Mouse (Mus musculus) gastrocnemius, postnatal 10 days (tissue): ENCODE measurements around the gene Rps3a1. TPM values are rescaled to one million over a fixed set of nuclear protein-coding genes. Genes with fewer than 3 reads are reported as not detected.

Experiments
- DNase-seq: peaks from one replicate; pipeline ENCODE4 v3.0.0; 2021; ENCODE audit warnings: mixed read lengths
- long read RNA-seq, 2 experiments: library from polyadenylated mRNA; stranded (forward); transcript quantifications; one replicate each; pipeline ENCODE4 v2.0.0; 2021
- total RNA-seq, 2 experiments: library from RNA; stranded (reverse); gene quantifications; 2 replicates each; pipeline ENCODE4 v1.2.3; 2021

The Rps3a1 gene
- total RNA-seq: 100 to 1,000 TPM; 713 to 722 TPM
- long read RNA-seq, experiment 1, transcript Rps3a1-201 (6 exons, 977 nt): major isoform, 335 of 357 reads
- long read RNA-seq, experiment 1, partial matches to known transcripts: 18 of 357 reads
- long read RNA-seq, experiment 1, other reads (novel, unspliced or antisense): 4 of 357 reads
- long read RNA-seq, experiment 2, transcript Rps3a1-201 (6 exons, 977 nt): major isoform, 276 of 287 reads
- long read RNA-seq, experiment 2, partial matches to known transcripts: 10 of 287 reads
- long read RNA-seq, experiment 2, other reads (novel, unspliced or antisense): 1 of 287 reads

DNA sequence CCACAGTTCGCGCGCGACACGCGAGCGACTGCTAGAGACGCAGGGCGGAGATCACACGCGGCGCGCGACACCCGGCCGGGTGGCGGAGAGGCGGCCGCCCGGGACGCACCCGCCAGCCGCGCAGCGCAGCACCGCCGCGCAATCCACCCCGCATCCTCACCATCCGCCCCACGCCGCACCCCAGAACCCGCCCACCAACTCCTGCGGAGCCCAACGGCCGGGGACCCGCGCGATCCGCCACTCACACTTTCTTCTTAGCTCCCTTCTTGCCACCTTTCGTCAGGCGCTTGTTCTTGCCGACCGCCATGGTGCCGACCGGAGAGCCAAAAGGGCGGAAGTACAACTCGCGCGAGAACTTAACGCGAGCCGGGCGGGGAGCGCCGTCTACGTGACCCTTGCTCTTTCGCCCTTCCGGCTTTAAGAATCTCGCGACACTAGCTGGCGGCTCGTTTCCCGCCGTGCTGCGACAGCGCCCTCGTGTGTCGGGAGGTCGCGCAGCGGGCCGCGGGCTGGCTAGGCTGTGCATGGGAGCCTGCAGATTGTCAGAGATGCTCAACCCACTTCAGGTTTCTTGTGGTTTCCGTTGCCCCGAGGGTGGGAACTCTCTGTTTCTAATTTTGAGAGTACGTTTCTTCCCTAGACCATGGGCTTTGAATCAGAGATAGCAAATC, at the start of gene Rps3a1:
Gene Rps3a1 (minus strand): TSS at position 440 of the 671 bp plus-strand sequence.
- DNase-seq: peak; percentile 99

DNA sequence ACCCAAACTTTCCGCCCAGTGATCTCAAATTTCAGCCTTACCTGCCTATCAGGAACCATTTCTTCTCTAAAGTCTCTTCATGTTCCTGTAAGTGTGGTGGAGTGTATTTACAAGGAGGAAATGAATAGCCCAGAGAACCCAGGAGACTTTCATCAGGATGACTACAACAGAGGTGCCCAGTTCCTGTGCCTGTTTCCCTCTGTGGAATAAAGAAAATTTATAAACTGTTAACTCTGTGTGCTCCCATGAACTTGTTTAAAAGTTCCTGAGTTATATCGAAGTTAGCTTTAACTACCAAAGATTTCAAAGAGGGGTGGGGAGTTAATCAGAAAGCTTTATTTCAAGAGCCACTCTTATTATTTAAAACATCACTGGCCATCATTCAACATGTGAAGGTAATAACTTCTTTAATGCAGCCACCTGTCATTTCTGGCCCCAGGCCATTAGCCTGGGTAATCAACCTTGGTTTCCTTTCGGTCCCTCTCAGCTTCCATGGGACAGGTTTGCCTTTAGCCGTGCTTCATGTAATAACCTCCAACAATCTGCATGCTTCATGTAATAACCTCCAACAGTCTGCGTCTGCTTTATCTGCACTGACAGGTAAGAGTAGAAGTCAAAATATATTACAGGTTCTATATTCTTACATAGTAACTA, 45.4 kb upstream of the Rps3a1 start:
- no peak for DNase-seq

DNA sequence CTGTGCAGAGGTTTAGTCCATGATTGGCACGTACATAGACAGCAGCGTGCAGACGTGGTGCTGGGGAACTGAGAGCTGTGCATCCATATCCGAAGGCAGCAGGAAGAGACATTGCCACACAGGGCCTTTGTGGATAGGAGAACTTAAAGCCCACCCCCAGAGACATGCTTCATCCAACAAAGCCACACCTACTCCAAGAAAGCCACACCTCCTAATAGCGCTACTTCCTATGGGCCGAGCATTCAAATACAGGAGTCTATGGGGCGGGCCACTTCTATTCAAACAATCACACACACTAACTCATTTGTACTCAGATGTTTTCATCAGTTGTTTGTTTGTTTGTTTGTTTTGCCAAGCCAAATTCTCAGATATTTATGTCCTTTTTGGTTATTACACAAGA, 42.0 kb upstream of the Rps3a1 start:
- no peak for DNase-seq

DNA sequence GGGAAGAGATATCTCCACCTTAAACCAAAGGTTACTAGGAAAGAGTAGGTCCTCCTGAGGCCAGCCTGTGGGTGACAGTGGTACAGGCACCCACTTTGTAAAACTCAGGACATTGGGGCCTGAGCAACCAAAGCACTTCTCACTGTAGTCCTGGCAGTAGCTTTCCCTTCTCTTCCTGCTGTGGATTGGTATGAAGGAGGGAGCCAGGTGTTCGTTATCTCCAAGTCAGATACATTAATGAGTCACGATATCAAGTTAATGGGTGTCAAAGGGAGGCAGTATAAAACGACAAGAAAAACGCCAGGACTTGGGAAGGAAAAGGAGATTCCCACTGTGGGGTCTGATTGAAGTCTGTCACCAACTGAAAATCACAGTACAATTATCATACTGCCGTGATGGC, 38.6 kb upstream of the Rps3a1 start:
- no peak for DNase-seq

DNA sequence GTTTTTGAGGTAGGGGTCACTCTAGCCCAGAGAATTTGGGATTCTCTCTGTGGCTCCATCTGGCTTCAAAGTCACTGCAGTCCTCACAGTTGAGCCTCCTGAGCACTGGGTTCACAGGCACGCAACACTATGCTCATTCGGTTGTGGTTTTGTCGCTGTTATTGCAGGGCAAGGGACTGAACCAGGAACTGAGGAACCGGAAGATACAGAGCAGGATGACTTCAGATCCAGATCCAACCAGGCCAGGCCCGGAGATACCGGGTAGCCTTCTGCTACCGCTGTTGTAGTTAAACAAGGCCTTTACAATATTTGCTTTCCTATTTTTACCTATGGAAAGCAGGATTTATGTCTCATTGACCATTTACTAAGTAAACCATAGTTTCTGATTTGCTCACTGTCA, 37.2 kb upstream of the Rps3a1 start:
- DNase-seq: no peak

DNA sequence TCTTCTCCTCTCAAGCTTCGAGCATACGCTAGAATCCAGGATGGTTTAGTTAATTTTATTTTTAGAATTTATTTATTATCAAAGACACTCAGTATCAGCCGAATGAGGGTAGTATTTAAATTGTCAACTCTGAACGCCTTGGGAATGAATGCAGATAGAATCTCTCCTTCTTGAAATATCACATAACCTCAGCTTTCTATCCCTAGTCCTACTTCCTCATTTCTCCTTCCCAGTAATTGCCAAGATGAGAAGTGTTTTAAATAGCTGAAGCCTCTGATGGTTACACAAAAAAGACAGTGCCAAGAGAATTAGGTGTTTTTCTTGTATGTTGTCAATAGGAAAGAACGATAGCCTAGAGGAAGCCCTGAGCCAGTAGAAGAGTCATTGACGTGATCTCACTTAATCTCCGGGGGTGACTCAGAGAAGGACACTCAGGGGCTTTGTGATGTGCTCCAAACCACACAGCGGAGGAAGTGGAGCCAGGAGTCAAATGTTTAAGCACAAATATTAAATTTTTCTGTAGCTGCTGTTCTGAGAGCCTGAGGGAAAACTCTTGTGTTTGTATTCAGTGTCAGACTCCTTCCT, 26.4 kb upstream of the Rps3a1 start:
- no peak for DNase-seq

DNA sequence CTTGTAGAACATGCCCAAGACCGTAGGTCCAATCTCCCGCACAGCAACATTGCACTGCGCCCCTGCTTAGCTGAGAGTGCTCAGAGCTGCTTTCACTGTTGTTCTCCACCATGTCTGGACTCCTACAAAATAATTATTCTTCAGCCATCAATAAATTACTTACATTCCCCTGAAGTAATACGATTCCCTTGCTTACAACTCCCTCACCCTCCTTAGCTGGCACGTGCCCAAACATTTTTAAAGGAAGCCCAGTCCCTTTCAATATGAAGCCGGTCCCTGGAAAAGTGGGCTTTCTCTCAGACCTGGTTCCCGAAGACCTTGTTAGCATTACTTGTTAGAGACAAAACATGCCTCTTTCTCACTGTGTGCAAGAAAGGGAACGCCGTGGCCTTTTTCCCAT, 7.0 kb upstream of the Rps3a1 start:
- DNase-seq: no peak

DNA sequence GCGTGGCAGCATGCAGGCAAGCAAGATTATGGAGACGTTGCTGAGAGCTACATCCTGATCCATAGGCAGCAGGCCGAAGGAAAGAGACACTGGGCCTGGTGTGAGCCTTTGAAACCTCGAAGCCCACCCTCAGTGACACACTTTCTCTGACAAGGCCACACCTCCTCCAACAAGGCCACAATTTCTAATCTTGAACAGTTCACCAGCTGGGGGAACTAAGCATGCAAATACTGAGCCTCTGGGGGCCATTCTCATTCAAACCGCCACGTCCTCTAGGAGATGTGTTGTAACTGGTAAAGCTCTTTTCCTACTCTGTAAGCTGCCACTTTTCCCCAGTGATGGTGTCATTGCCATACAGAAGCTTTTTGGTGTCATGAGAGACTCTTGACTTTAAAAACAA, 6.6 kb upstream of the Rps3a1 start:
- DNase-seq: no peak

DNA sequence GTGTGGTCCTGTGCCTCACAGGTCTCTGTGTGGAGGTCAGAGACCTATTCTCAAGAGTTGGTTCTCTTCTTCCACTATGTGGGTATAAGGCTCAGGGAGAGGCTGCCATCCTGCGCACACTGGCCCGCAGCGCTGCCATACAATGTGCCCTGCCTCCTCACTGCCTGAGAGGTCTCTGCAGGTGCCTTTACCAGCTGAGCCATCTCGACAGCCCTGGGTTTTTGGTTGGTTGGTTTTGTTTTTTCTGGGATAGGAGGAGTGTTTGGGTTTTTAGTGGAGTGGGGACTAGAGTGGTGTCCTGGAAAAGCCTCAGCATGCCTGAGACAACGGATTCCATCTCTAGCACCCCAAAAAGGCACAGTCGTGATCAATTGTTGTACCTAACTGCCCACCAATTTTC, 841 bp upstream of the Rps3a1 start:
- DNase-seq: no peak

DNA sequence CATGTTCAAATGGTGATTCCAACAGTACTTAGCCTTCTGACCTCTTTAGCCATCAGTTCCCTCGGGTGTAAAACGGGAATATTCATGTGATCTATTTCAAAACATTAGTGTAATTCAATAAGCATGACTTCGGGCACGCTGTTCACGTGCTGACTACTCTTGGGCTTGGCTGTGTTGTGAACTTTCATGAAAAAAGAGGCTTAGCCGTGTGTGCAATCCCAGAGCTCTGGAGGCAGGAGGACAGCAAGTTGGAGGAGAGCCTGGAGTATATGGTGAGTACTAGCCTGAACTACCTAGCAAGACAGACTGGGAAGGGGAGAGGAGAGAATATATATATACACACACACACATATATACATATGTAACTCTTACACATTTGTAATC, 424 bp upstream of the Rps3a1 start:
- DNase-seq: no peak

DNA sequence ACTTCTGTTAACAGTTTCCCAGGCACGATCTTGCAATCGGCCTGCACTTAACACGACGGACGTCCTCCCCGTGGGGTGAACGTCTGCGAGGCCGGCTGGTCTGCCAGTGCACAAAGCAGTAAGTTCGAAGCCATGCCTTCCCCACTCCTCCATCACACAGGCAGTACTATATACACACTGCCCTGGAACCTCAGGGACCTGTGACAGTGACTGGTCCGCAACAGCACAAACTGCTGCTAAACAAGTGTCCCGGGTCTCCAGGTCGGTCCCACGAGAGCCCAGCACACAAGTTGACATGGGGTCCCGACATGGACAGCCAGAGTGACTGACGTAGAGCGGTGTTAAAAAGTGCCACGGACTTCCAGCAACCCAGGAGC, 628 bp downstream of the Rps3a1 start:
- no peak for DNase-seq

DNA sequence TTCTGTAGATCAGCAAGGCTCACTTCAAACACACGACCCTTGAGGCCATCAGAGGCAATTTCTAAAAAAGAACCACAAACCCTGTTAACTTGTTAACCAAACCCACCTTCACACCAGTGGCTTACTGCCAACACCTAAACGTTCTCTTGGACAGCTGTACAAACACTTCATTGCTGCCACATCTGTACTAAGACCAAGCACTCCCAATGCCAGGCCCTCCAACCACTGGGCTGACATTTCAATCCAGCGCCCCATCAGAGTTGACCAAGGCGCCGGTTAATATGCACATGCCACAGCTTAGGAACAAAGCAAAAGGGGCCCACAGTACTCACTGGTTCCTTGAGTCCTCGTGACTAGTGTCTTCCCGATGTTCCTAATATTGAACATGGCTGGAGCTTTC, 1.1 kb downstream of the Rps3a1 start:
- DNase-seq: no peak

DNA sequence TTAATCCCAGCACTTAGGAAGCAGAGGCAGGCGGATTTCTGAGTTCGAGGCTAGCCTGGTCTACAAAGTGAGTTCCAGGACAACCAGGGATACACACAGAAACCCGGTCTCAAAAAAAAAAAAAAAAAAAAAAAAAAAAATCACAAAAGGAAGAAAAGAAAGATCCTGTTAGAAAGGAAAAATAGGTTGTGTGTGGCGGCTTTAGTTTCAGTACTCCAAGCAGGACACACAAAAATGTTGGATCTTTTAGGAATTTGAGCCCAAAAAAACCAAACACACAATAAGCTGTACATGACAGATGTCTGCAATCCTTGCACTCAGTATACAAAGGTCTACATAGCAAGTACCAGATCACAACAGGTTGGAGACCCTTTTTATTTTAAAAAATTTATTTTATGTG, 2.8 kb downstream of the Rps3a1 start:
- no peak for DNase-seq

DNA sequence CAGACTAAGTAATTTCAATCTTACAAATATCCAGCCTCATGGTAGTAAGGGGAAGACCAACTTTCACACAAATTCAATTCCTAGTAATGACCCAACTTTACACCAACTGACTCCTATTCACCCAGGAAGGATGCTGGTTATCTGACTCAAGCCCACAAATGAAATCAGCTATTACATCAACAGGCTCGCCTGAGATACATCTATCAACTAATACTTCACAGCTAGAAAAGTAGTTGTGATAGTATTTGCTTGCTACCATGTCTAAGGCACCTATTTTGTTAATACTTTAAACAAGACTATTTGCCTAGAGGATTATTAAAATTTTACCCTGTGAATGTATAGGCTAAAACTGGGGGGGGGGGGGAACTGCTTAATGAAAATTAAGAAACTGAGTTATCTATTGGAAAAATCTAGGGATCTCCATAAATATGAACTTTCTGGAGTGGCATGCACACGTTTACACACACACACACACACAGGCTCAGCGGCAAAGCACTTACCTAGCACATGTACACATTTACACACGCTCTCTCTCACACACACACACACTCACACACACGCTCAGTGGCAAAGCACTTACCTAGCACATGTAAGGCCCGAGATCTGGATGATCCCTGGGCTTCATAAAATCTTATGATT, 5.4 kb downstream of the Rps3a1 start:
- no peak for DNase-seq

DNA sequence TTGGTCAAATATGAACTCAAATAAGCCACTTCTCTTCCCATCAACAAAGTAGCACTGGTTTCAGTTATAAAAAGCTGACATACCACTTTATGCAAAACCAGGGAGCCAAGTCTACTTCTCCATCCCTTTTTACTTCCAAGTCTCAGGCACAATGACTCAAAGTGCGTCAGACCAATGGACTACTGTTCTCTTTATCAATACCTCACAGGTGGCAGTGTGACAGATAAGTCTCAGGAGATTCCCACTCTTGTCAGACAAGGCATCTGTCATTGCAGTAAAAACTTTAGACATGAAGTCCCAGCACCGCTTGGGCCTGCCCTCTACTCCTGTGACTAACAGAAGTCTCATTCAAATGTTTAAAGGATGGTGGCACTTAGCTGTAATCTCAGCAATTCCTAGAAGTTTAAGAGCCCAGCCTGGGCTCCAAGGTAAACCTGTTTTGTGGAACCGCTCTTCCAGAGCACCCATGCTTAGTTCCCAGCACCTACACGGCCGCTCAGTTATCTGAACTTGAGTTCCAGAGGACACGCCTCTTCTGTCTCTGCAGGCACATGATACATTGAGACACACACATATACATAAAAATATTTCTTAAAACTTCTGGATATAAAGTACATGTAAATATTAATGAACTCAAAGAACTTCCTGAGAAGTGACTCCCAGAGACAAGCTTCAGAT, 6.5 kb downstream of the Rps3a1 start:
- DNase-seq: no peak

DNA sequence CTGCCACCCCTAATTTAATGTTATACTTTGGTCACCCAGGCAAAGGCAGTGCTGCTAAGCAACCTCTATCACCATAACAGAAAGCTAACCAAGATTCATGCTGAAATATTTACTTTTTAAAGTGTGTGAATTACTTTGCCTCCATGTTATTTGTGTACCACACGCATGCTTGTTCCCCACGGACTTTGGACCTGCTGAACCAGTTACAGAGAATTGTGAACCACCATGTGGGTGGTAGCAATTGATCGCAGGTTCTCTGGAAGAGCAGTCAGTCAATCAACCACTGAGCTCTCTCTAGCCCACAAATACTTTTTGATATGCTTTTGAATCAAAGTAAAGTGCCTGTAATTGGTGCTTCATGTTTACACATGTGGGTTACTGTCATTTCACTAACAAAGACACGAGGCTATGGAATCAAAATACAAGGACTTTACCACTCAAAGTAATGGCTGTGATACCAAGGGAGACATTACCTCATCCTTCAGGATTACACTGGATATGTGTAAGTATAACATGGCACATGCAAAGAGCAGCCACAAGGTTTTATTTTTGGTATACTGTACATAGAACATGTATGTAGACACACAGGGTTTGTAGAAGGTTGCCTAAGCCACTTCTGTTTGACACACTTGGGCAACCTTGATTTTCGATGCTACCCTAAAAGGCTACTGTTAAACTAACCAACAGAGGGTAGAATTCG, 7.4 kb downstream of the Rps3a1 start:
- DNase-seq: no peak

DNA sequence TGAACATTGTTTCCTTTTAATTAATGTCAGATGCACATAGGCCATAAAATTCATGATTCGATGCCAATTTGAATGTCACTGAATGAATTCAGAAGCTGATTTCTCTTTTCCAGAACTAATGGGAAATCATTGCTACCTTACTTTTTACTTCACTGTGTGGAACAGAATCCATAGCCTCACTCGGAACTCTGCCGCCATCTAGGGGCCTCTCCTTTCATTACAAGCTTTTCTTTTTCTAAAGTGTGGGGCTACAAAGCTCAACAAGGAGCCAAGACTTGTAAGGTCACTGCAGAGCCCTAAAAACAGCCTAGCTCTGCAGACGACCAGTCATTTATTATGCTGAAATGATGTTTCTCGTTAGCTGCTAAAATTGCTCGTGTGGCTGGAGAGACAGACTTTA, 12.7 kb downstream of the Rps3a1 start:
- DNase-seq: peak; percentile 68

DNA sequence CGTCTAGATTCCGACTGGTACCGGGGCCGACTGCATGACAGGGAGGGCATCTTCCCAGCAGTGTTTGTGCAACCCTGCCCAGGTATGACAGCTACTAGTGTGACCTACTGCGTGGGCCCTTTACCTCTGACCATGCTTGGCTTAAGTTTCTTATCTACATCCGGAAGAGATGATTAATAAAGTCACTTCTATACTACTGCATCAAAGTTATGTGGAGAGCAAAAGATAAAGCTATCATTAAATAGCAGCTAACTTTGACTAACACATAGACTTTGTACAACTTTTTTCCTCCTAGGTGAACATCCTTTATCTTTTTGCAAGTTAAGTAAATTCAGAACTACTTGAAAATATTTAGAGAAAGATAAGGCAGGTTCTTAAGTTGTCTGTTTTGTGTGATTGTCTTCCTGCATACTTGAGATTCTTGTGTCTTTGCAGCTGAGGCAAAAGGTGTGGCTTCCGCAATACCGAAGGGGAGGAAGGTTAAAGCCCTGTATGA, 19.2 kb downstream of the Rps3a1 start:
- no peak for DNase-seq

DNA sequence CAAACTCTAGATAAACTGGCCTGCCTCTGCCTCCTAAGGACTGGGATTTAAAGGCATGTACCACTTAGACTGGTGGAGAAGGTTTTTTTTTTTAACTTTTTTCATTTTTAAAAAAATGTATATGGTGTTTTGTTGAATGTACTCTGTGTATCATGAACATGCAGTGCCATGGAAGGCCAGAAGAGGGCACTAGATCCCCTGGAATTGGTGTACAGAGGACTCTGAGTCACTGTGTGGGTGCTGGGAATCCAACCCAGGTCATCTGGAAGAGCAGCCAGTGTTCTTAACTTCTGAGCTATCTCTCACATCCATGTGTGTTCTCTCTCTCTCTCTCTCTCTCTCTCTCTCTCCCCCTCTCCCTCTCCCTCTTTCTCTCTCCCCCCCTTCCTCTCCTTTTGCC, 20.3 kb downstream of the Rps3a1 start:
- no peak for DNase-seq

DNA sequence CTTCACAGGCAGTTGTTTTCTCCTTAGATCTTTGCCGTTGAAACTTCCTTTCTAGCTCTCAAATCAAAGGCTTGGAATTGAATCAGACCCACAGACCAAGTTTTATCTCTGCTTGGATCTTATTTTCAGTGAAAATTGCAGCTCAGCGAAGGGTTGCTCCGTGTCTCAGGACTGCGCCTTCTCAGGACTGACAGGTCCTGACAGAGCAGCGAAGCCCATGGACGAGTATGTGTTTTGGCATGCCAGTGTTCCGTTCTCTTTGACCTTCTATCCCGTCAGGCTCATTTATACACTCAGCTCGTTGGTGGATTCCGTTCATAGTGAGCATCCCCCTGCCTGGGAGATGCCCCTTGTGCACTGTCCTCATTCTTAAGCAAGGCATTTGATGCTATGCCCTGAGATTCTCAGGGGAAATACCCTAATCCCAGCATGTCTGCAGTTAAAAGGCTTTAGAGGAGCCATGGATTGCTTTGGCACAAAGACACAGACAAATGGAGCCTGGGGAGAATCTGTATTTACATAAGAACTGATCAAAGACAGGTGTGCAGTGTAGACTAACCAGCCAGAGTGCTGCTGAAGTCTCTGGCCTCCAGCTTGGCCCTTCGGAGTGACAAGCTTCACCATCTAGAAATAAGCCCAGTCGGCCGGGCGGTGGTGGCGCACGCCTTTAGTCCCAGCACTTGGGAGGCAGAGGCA, 23.1 kb downstream of the Rps3a1 start:
- no peak for DNase-seq

DNA sequence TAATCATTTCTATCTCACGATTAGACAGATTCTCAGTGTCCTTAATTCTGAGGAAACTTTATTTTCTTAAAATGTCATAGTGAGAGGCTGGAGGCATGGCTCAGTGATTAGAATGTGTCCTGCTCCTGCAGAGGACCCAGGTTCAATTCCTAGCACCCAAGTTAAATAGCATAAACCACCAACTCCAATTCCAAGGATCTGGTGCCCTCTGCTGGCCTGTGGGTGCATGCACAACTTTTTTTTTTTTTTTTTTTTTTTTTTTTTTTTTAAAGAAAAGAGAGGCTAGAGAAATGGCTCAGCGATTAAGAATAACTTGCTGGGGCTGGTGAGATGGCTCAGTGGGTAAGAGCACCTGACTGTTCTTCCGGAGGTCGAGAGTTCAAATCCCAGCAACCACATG, 25.6 kb downstream of the Rps3a1 start:
- no peak for DNase-seq
